Mouse (Mus musculus): ENCODE measurements around the gene Fam19a4. TPM values are rescaled to one million over a fixed set of nuclear protein-coding genes. Genes with fewer than 3 reads are reported as not detected.

Fam19a4 gene
- not detected for polyA plus RNA-seq (2021)

GRCm38 (mm10) chr6:97060074-97060681 lies at the start of gene Fam19a4:
TSS of gene Fam19a4 (minus strand) at chr6:97060413.
- in situ Hi-C loops (cut with MboI; ENCODE audit: low pct_unique_long_range_greater_than_20kb): no loop called here
- H3K27me3 ChIP-seq: peaks cover 60% of the 10 kb centered on the region
- CTCF ChIA-PET: no interaction called here
- DNase-seq (ENCODE audit: low read depth, low spot score): no peak
- no peak for ATAC-seq
- TF ChIP-seq CTCF (IDR thresholded peaks at IDR 0.05): no peak
- POLR2A ChIA-PET: no interaction called here

GRCm38 (mm10) chr6:97106777-97107176 lies 46.6 kb upstream of the Fam19a4 start:
- in situ Hi-C loops (cut with MboI; ENCODE audit: low pct_unique_long_range_greater_than_20kb): no loop called here

DNA sequence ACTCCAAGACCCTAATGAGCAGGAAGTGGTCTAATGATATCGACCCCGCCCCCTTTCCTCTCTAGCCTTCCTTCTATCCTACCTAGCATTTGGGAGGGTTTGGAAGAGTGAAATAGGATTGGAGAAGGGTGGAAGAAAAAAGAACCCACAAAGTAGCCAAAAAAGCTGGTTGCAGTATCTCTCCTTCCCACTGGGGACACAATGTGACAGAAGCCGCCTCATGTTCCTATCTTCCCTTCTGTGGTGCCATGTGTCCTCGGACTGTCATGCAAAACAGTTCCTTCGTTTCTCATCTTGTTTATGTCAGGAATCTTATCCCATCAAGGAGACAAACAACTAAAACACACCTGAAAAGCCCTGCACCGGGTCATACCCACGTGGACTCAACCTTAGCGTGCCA lies 45.9 kb upstream of the Fam19a4 start:
- POLR2A ChIA-PET: no interaction called here
- peak; percentile 8 for TF ChIP-seq CTCF (IDR thresholded peaks at IDR 0.05)
- CTCF ChIA-PET: no interaction called here
- H3K27me3 ChIP-seq: peaks cover 6% of the 10 kb centered on the region
- in situ Hi-C loops (cut with MboI; ENCODE audit: low pct_unique_long_range_greater_than_20kb): no loop called here
- DNase-seq (ENCODE audit: low read depth, low spot score) (no peak), ATAC-seq (no peak)

More at GRCm38 (mm10) chr6:97106777-97107176, 46.6 kb upstream of the Fam19a4 start:
- TF ChIP-seq CTCF (IDR thresholded peaks at IDR 0.05): peak; percentile 81
- ATAC-seq (peak; percentile 73), DNase-seq (ENCODE audit: low read depth, low spot score) (peak; percentile 33)
- H3K27me3 ChIP-seq: peaks cover 5% of the 10 kb centered on the region
- CTCF ChIA-PET: interaction anchor here (0.7 to 1.5 kb wide), 5 partner anchors 9 to 263 kb away, joined by 3 to 5 read pairs (median 3); no protein-coding TSS in a partner anchor
- POLR2A ChIA-PET: no interaction called here

DNA sequence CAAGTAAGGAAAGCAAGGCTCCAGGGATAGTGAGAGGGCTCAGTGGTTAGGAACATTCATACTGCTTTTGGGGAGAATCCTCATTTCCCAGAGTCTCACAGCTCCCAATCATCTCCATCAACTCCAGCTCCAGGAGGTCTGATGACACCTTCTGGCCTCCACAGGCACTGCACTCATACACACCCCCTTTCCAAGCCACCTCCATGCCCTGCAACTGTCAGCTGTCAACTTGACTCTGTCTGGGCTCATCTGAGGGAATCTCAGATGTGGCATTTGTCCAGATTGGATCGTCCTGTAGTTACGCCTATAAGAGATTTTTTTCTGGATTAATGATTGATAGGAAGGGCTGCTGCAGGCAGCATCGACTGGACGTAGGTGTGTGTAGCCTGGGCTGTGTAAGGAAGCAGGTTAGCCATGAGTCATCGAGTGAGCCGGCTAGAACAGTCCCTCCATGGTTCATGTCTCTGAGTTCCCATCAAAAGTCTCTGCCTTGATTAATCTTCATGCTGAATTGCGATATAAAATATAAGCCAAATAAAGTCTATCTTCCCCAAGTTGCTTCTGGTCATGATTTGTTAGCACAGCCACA lies 44.1 kb upstream of the Fam19a4 start:
- H3K27me3 ChIP-seq: peaks cover 6% of the 10 kb centered on the region
- POLR2A ChIA-PET: no interaction called here
- DNase-seq (ENCODE audit: low read depth, low spot score) (no peak), ATAC-seq (peak; percentile 65)
- CTCF ChIA-PET: interaction anchor here (1.1 kb wide), 1 partner anchor 9 kb away, joined by 3 read pairs; no protein-coding TSS in a partner anchor
- in situ Hi-C loops (cut with MboI; ENCODE audit: low pct_unique_long_range_greater_than_20kb): no loop called here
- TF ChIP-seq CTCF (IDR thresholded peaks at IDR 0.05): peak; percentile 56

DNA sequence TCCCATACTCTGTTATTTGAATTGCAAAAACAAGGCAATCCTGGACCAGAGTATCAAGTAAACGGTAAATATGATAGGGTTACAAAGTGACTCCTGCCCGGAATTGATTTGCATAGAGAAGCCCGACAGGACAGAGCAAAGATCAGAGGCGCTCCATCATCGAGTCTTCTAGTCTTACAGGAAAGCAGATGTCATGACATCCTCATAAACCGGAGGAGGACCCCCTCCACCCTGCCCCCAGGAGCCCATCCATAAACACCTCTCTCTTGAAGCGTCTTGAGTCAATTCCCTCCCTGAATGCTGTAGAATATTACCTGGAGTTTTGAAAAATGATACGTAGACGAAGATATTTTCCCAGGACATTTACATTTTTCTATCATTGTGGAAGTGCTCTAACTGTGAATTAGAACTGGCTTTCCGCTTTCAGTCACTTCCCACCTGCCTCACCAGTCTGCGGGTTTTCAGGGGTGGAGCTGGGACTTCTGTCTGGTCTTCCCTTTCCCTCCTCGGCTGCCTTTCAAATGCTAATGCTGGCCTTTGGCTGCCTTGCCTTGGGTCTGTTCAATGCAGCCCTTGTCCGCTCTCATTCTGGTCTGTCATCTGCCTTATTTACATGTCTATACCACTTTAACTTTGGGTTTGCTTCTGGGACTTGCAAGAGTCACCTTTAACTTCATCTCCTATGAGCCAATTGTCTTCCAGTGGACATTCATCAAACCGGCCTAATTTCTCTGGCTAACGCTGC lies 41.9 kb upstream of the Fam19a4 start:
- ATAC-seq (no peak), DNase-seq (ENCODE audit: low read depth, low spot score) (no peak)

DNA sequence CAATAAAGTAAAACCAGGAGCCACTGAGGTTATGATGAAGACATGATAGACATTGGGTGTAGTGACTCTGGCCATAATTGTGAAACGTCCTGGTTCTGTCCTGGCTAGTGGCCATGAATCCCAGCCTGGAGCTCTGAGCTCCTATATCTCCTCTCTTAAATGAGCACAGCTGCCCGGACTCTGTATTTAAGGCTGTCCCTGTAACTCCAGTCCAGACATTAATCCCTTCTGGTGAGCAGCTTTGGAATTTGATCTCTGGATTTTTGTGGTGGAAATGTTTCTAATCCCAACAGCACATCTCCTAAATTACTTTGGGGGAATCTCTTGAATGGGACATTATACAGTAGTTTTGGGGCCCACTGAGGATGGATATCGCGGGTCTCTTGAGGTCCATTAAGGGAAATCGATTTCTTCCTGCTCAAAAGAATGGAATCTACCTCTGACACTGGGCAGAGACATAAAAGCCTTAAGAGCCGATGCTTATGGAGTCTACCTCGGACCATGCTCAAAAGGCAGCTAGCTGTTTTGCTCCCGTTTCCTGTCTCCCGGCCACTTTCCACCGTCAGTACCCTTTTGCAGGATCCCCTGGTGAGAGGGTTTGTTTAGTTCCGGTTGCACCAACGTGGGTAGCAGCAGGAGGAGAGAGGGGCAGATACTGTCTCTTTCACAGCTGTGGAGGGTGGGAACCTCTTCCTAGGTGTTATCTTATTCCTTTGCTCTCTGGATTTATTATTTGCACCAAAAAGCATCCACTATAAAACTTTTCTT lies 41.2 kb upstream of the Fam19a4 start:
- in situ Hi-C loops (cut with MboI; ENCODE audit: low pct_unique_long_range_greater_than_20kb): no loop called here

More for the DNA sequence above, 41.9 kb upstream of the Fam19a4 start:
- ChIA-PET CTCF (no interaction called here), POLR2A (no interaction called here)
- in situ Hi-C loops (cut with MboI; ENCODE audit: low pct_unique_long_range_greater_than_20kb): no loop called here
- TF ChIP-seq CTCF (IDR thresholded peaks at IDR 0.05): no peak
- H3K27me3 ChIP-seq: peaks cover 15% of the 10 kb centered on the region

DNA sequence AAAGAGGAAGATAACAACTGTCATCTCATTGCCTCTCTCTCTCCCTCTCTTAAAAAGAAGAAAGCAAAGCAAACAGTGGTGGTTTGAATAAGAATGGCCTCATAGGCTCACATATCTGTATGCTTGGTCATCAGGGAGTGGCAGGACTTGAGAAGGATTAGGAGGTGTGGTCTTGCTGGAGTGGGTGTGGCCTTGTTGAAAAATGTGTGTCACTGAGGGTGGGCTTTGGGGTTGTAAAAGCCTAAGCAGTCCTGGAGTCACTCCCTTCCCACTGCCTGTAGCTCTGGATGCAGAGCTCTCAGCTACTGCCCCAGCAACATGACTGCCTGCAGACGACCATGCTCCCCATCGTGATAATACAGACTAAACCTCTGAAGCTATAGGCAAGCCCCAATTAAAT lies 22.1 kb upstream of the Fam19a4 start:
- no peak for DNase-seq (ENCODE audit: low read depth, low spot score)
- ATAC-seq: no peak
- TF ChIP-seq CTCF (IDR thresholded peaks at IDR 0.05): no peak
- in situ Hi-C loops (cut with MboI; ENCODE audit: low pct_unique_long_range_greater_than_20kb): no loop called here
- H3K27me3 ChIP-seq: peaks cover 45% of the 10 kb centered on the region
- CTCF ChIA-PET: no interaction called here
- POLR2A ChIA-PET: no interaction called here

More for the DNA sequence above, 41.2 kb upstream of the Fam19a4 start:
- CTCF ChIA-PET: no interaction called here
- POLR2A ChIA-PET: no interaction called here
- DNase-seq (ENCODE audit: low read depth, low spot score) (no peak), ATAC-seq (no peak)
- H3K27me3 ChIP-seq: peaks cover 20% of the 10 kb centered on the region
- TF ChIP-seq CTCF (IDR thresholded peaks at IDR 0.05): no peak

DNA sequence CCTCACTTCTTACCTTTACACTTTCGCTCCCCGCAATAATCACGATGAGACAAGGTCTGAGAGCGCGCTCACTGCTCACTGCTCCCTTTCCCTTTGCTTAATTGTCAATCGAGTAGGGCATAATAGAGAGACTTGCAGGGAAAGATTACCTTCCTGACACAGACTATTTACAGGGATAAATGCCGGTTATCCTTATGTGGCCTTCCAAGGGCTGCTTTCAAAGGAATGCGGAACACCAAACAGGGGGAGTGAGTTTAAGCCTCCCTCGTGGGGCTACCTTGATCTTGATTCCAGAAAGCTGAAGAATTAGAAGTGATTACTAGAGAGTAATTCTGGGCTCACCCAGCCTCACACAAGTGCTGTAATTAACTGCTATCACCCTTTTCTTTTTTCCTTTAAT lies 19.8 kb upstream of the Fam19a4 start:
- ChIA-PET POLR2A (no interaction called here), CTCF (no interaction called here)
- DNase-seq (ENCODE audit: low read depth, low spot score): no peak
- in situ Hi-C loops (cut with MboI; ENCODE audit: low pct_unique_long_range_greater_than_20kb): no loop called here
- peaks cover 48% of the 10 kb centered on the region for H3K27me3 ChIP-seq
- no peak for TF ChIP-seq CTCF (IDR thresholded peaks at IDR 0.05)
- ATAC-seq: no peak

DNA sequence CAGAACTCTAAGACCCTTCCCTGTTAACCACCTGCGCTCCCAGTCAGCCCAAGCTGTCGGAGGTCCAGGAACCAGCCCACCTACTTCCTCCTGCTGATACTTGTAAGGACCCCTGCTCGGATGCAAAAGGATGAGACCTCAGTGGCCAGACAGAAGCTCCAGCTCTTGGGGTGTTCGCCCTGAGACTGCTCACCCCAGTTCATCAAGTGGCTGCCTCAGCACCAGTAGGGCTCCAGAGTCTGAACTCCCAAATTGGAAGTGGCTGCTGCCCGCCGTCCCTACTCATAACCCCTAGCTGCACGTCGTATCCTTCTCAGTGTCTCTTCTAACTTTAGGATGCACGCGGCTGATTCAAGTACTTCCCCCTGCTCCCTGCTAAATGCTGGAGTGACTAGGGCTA lies 614 bp downstream of the Fam19a4 start:
- in situ Hi-C loops (cut with MboI; ENCODE audit: low pct_unique_long_range_greater_than_20kb): no loop called here
- ChIA-PET CTCF (no interaction called here), POLR2A (no interaction called here)
- DNase-seq (ENCODE audit: low read depth, low spot score) (no peak), ATAC-seq (no peak)
- no peak for TF ChIP-seq CTCF (IDR thresholded peaks at IDR 0.05)
- H3K27me3 ChIP-seq: peaks cover 60% of the 10 kb centered on the region

- no peak for TF ChIP-seq CTCF (IDR thresholded peaks at IDR 0.05)
- in situ Hi-C loops (cut with MboI; ENCODE audit: low pct_unique_long_range_greater_than_20kb): no loop called here
- no peak for DNase-seq (ENCODE audit: low read depth, low spot score)
- H3K27me3 ChIP-seq: peaks cover 22% of the 10 kb centered on the region
- CTCF ChIA-PET: no interaction called here
- POLR2A ChIA-PET: no interaction called here
- ATAC-seq: no peak
These were observed 7.9 kb downstream of the Fam19a4 start for GRCm38 (mm10) chr6:97052196-97052770.

Measured in Patski (cell line).